Mouse (Mus musculus): Measurements from ENCODE around the gene Calr. TPM values are rescaled to one million over a fixed set of nuclear protein-coding genes. Genes with fewer than 3 reads are reported as not detected.

The Calr gene
- polyA plus RNA-seq, 1 experiment: 674 TPM

GRCm38 (mm10) chr8:84874339-84874738 is 27.6 kb upstream of the Calr start:
- TF ChIP-seq POLR2A (IDR thresholded peaks at IDR 0.05; ENCODE audit: borderline replicate concordance, low read depth, low read length) (no peak), CTCF (IDR thresholded peaks at IDR 0.05; ENCODE audit: low read depth, low read length) (no peak)
- Histone ChIP-seq H3K27ac (ENCODE audit: insufficient read depth, low read depth, low read length) (no peak overlapping the region), H3K4me3 (ENCODE audit: insufficient read depth, low read length) (no peak overlapping the region), H3K4me1 (ENCODE audit: control insufficient read depth, insufficient read depth, low read length) (peaks cover 9% of the 10 kb centered on the region)

DNA sequence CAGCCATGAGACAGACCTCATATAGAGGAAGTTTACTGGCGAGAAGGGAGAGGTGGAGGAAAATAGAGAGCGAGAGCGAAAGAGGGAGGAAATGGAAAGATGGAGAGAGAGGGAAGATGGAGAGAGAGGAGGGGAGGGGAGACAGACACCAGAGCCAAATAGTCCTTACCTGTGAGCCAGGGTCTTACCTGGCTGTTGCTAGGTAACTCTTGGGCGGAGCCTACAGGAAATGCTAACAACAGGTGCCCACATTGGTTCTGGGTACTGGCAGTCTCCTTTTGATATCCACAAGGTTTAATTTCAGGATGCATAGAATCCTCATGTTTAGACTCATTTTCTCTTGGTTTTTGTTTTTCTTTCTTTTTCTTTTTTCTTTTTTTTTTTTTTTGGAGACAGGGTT is 26.3 kb upstream of the Calr start:
- Histone ChIP-seq H3K4me1 (ENCODE audit: control insufficient read depth, insufficient read depth, low read length) (peaks cover 9% of the 10 kb centered on the region), H3K27ac (ENCODE audit: insufficient read depth, low read depth, low read length) (no peak overlapping the region), H3K4me3 (ENCODE audit: insufficient read depth, low read length) (peak overlapping the region; percentile 61)
- no peak for TF ChIP-seq POLR2A (IDR thresholded peaks at IDR 0.05; ENCODE audit: borderline replicate concordance, low read depth, low read length)
- no peak for TF ChIP-seq CTCF (IDR thresholded peaks at IDR 0.05; ENCODE audit: low read depth, low read length)

DNA sequence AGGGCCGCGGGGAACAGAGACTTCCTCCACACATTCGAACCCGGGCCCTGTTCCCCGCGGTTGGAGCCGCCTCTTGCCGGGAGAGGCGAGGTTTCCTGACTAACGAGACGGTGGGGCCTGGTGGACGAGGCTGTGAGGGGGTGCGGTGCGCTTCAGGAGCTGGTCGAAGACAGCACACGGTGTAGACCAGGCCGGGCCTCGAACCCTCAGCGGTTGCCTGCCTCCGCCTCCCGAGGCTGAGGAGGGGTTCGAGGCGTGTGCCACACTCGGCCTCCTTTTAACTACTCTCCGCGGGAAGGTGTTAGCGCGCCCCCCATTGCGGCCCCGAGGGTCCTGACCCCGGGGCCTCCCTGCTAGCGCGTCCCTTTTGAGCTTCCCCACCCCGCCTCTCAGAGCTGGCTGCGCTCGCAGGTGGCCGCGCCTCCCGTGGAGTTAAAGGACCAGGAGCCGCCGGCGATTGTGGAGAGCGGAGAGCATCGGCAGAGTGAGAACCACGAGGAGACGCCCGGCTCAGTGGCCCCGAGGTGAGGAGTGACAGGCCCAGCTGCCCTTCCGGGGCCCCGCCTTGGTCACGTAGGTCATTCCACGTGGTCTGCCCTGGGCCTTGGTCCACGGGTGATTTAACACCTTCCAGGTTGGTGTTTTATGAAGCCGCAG is 25.7 kb upstream of the Calr start:
- TF ChIP-seq POLR2A (IDR thresholded peaks at IDR 0.05; ENCODE audit: borderline replicate concordance, low read depth, low read length) (no peak), CTCF (IDR thresholded peaks at IDR 0.05; ENCODE audit: low read depth, low read length) (no peak)
- Histone ChIP-seq H3K27ac (ENCODE audit: insufficient read depth, low read depth, low read length) (no peak overlapping the region), H3K4me3 (ENCODE audit: insufficient read depth, low read length) (peak overlapping the region; percentile 61), H3K4me1 (ENCODE audit: control insufficient read depth, insufficient read depth, low read length) (peaks cover 9% of the 10 kb centered on the region)

- Histone ChIP-seq H3K4me1 (ENCODE audit: control insufficient read depth, insufficient read depth, low read length) (peaks cover 9% of the 10 kb centered on the region), H3K4me3 (ENCODE audit: insufficient read depth, low read length) (peak within 1 kb of the TSS; percentile 61), H3K27ac (ENCODE audit: insufficient read depth, low read depth, low read length) (peak within 1 kb of the TSS; percentile 34; the same call in 1 of the 2 replicates)
- TF ChIP-seq POLR2A (IDR thresholded peaks at IDR 0.05; ENCODE audit: borderline replicate concordance, low read depth, low read length) (0 out of 2 replicates have a peak, but pooled peaks have one; percentile 13), CTCF (IDR thresholded peaks at IDR 0.05; ENCODE audit: low read depth, low read length) (no peak)
Measured at GRCm38 (mm10) chr8:84871376-84872308, 24.9 kb upstream of the Calr start, which contains the start of gene Syce2. Syce2 (plus strand) TSS chr8:84872111.

- H3K4me1 ChIP-seq (ENCODE audit: control insufficient read depth, insufficient read depth, low read length): peaks cover 3% of the 10 kb centered on the region; the same call in 1 of the 2 replicates
- no peak for TF ChIP-seq CTCF (IDR thresholded peaks at IDR 0.05; ENCODE audit: low read depth, low read length)
- peak; percentile 29; the same call in 1 of the 2 replicates for TF ChIP-seq POLR2A (IDR thresholded peaks at IDR 0.05; ENCODE audit: borderline replicate concordance, low read depth, low read length)
- H3K27ac ChIP-seq (ENCODE audit: insufficient read depth, low read depth, low read length): peak within 1 kb of the TSS; percentile 69
- peak within 1 kb of the TSS; percentile 89 for H3K4me3 ChIP-seq (ENCODE audit: insufficient read depth, low read length)
Measured at GRCm38 (mm10) chr8:84856864-84857441, 10.2 kb upstream of the Calr start, which contains the start of gene Farsa. Farsa (plus strand) TSS chr8:84856989.

DNA sequence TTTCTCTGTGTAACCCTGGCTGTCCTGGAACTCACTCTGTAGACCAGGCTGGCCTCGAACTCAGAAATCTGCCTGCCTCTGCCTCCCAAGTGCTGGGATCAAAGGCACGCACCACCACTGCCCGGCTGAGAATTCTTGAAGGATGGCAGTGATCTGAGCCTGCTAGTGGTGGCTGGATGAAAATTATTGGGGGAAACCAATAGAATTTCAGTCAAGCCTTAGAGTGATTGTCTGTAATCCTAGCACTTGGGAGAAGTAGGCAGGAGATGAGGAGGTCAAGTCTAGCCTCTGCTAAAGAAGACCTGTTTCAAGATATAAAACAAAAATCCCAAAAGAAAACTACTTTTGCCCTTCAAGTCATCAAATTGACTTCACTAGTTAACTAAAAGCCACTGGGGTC is 9.7 kb upstream of the Calr start:
- Histone ChIP-seq H3K27ac (ENCODE audit: insufficient read depth, low read depth, low read length) (no peak overlapping the region), H3K4me1 (ENCODE audit: control insufficient read depth, insufficient read depth, low read length) (peaks cover 3% of the 10 kb centered on the region; the same call in 1 of the 2 replicates), H3K4me3 (ENCODE audit: insufficient read depth, low read length) (no peak overlapping the region)
- TF ChIP-seq POLR2A (IDR thresholded peaks at IDR 0.05; ENCODE audit: borderline replicate concordance, low read depth, low read length): no peak

GRCm38 (mm10) chr8:84847684-84848435 is 1.1 kb upstream of the Calr start:
- Histone ChIP-seq H3K4me3 (ENCODE audit: insufficient read depth, low read length) (peak overlapping the region; percentile 86; the same call in 1 of the 2 replicates), H3K4me1 (ENCODE audit: control insufficient read depth, insufficient read depth, low read length) (peaks cover 25% of the 10 kb centered on the region), H3K27ac (ENCODE audit: insufficient read depth, low read depth, low read length) (peak overlapping the region; percentile 92)
- TF ChIP-seq POLR2A (IDR thresholded peaks at IDR 0.05; ENCODE audit: borderline replicate concordance, low read depth, low read length) (0 out of 2 replicates have a peak, but pooled peaks have one; percentile 7), CTCF (IDR thresholded peaks at IDR 0.05; ENCODE audit: low read depth, low read length) (no peak)

DNA sequence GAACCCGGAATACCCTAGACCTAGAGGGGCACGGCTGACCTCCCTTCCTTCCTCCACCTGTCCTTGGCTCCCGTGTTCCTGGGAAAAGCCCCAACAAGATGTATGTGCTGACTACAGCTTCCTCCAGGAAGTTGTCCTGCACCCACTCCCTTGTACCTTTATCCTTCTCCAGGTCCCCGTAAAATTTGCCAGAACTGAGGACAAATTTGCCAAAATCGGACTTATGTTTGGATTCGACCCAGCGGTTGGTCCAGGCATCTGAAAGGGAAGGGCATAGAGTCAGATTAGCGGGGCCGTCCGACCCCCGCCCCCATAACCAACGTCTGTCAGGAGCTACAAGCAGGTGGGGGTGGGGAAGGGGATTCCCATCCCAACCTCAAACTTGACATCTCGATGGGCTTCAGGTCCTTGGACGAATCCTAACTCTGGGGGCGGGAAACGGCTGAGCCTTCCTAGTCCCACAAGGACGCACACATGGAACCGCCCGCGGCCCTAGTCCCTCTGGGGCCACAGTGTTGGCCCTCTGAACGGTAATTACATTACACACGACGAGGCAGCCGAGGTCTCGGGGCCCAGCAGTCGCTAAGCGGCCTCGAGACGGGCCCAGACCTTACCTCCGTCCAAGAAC is 526 bp downstream of the Calr start:
- TF ChIP-seq CTCF (IDR thresholded peaks at IDR 0.05; ENCODE audit: low read depth, low read length) (no peak), POLR2A (IDR thresholded peaks at IDR 0.05; ENCODE audit: borderline replicate concordance, low read depth, low read length) (no peak)
- peak overlapping the region; percentile 77 for H3K27ac ChIP-seq (ENCODE audit: insufficient read depth, low read depth, low read length)
- H3K4me1 ChIP-seq (ENCODE audit: control insufficient read depth, insufficient read depth, low read length): peaks cover 26% of the 10 kb centered on the region
- peak overlapping the region; percentile 98 for H3K4me3 ChIP-seq (ENCODE audit: insufficient read depth, low read length)

Data from bone marrow macrophage, adult 2 months (primary cell).